Mouse (Mus musculus) heart, postnatal 0 days (tissue): ENCODE results near the gene Erp29.

Experiments used
- CTCF ChIP-seq: IDR thresholded peaks from 2 replicates; pipeline ENCODE4 v1.5.1; 2016; ENCODE audit warnings: antibody characterized with exemption, control low read depth, low read depth
- EP300 ChIP-seq: IDR thresholded peaks from 2 replicates; pipeline ENCODE4 v1.6.1; 2016; ENCODE audit warnings: antibody characterized with exemption, low read depth

DNA sequence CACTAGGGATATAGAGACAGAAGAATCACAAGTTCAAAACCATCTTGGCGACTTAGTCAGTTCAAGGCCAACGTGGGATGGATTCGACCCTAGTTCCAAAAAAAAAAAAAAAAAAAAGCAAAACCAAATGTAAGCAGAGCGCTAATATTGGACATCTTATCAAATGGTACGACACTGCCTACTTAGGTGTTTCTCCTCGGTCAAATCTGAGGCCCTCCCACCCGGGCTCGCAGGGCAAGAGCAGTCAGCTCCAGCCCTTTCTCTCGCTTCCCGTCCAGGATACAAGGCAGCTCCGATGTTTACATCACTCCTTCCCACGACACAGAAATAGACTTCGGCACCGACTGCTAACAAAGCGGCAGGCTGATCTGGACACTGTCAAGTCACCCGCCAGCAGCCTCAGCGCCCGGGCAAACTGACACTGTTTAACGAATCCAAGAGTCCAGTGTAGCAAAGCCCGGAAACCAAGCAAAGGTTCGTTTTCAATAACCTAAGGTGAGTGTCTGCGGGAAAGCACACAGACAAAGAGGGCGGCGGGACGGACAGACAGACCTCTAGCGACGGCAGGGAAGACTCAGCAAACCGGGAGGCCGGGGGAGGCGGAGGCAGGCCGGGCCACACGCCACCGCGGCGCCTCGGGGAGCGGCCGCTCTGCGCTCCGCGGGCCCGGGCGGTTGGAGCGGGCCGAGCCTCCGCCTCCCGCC is 67.4 kb downstream of the Erp29 start:
- no peak for TF ChIP-seq CTCF
- TF ChIP-seq EP300 = no peak
